Mouse (Mus musculus): ENCODE measurements around the gene Ccin.

The Ccin gene

GRCm38 (mm10) chr4:43973526-43973981, 9.7 kb upstream of the Ccin start:
- no peak for ATAC-seq (ENCODE audit: insufficient number of reproducible peaks, low FRiP score, low TSS enrichment)

- ATAC-seq (ENCODE audit: insufficient number of reproducible peaks, low FRiP score, low TSS enrichment) = no peak
Observed at GRCm38 (mm10) chr4:43974914-43975616, 8.2 kb upstream of the Ccin start.

- ATAC-seq (ENCODE audit: insufficient number of reproducible peaks, low FRiP score, low TSS enrichment) = no peak
Observed at GRCm38 (mm10) chr4:43976223-43976740, 7.0 kb upstream of the Ccin start.

- no peak for ATAC-seq (ENCODE audit: insufficient number of reproducible peaks, low FRiP score, low TSS enrichment)
Observed at GRCm38 (mm10) chr4:43978521-43979443, 4.5 kb upstream of the Ccin start.

GRCm38 (mm10) chr4:43979746-43980145, 3.5 kb upstream of the Ccin start:
- peak; percentile 61; the same call in 1 of the 2 replicates for ATAC-seq (ENCODE audit: insufficient number of reproducible peaks, low FRiP score, low TSS enrichment)

GRCm38 (mm10) chr4:43980236-43980635, 3.0 kb upstream of the Ccin start:
- ATAC-seq (ENCODE audit: insufficient number of reproducible peaks, low FRiP score, low TSS enrichment) = no peak

- ATAC-seq (ENCODE audit: insufficient number of reproducible peaks, low FRiP score, low TSS enrichment) = no peak
Observed at GRCm38 (mm10) chr4:43980846-43981245, 2.4 kb upstream of the Ccin start.

- ATAC-seq (ENCODE audit: insufficient number of reproducible peaks, low FRiP score, low TSS enrichment) = no peak
Observed at GRCm38 (mm10) chr4:43981251-43981650, 2.0 kb upstream of the Ccin start.

- peak; percentile 80 for ATAC-seq (ENCODE audit: insufficient number of reproducible peaks, low FRiP score, low TSS enrichment)
Observed at GRCm38 (mm10) chr4:43982053-43982732, 1.1 kb upstream of the Ccin start.

GRCm38 (mm10) chr4:43983756-43984155, 473 bp downstream of the Ccin start:
- no peak for ATAC-seq (ENCODE audit: insufficient number of reproducible peaks, low FRiP score, low TSS enrichment)

GRCm38 (mm10) chr4:43984326-43984725, 1.0 kb downstream of the Ccin start:
- ATAC-seq (ENCODE audit: insufficient number of reproducible peaks, low FRiP score, low TSS enrichment) = no peak

GRCm38 (mm10) chr4:43988976-43989375, 5.7 kb downstream of the Ccin start:
- no peak for ATAC-seq (ENCODE audit: insufficient number of reproducible peaks, low FRiP score, low TSS enrichment)

- no peak for ATAC-seq (ENCODE audit: insufficient number of reproducible peaks, low FRiP score, low TSS enrichment)
Observed at GRCm38 (mm10) chr4:43993072-43993471, 9.8 kb downstream of the Ccin start.

- no peak for ATAC-seq (ENCODE audit: insufficient number of reproducible peaks, low FRiP score, low TSS enrichment)
Observed at GRCm38 (mm10) chr4:43994342-43994741, 11.1 kb downstream of the Ccin start.

GRCm38 (mm10) chr4:44003622-44004021, 20.3 kb downstream of the Ccin start:
- no peak for ATAC-seq (ENCODE audit: insufficient number of reproducible peaks, low FRiP score, low TSS enrichment)

GRCm38 (mm10) chr4:44004126-44004525, 20.8 kb downstream of the Ccin start, which contains the start of gene Clta:
Clta (plus strand) TSS chr4:44004452.
- ATAC-seq (ENCODE audit: insufficient number of reproducible peaks, low FRiP score, low TSS enrichment) = no peak

GRCm38 (mm10) chr4:44004623-44005409, 21.5 kb downstream of the Ccin start:
- ATAC-seq (ENCODE audit: insufficient number of reproducible peaks, low FRiP score, low TSS enrichment) = no peak

- ATAC-seq (ENCODE audit: insufficient number of reproducible peaks, low FRiP score, low TSS enrichment) = no peak
Observed at GRCm38 (mm10) chr4:44010176-44010575, 26.9 kb downstream of the Ccin start.

GRCm38 (mm10) chr4:44010893-44011292, 27.6 kb downstream of the Ccin start:
- no peak for ATAC-seq (ENCODE audit: insufficient number of reproducible peaks, low FRiP score, low TSS enrichment)

- ATAC-seq (ENCODE audit: insufficient number of reproducible peaks, low FRiP score, low TSS enrichment) = no peak
Observed at GRCm38 (mm10) chr4:44011799-44012198, 28.5 kb downstream of the Ccin start.

Data from cerebellum, adult (tissue).